Mouse (Mus musculus) liver, embryonic 18 days (tissue): ENCODE data around the gene Ppih. TPM values are rescaled to one million over a fixed set of nuclear protein-coding genes. Genes with fewer than 3 reads are reported as not detected.

Experiments
- polyA plus RNA-seq: library from polyadenylated mRNA; depleted of rRNA; stranded (reverse); fragments of >200 nt; gene quantifications from 2 replicates; pipeline ENCODE4 v1.2.3, GENCODE M21; 2012; rRNA removed

The Ppih gene
- polyA plus RNA-seq, result 26.1 and 27.3 TPM in 2 replicates

GRCm38 (mm10) chr4:119320131-119320830 is at the start of gene Ppih:
Ppih (minus strand) TSS chr4:119320546.

GRCm38 (mm10) chr4:119294415-119295133 is 25.8 kb downstream of the Ppih start, which contains the start of gene Ybx1:
Ybx1 (minus strand) TSS chr4:119294604.

GRCm38 (mm10) chr4:119255351-119255750 is 65.0 kb downstream of the Ppih start, which contains the start of gene Cldn19:
Cldn19 (plus strand) TSS chr4:119255414.

Other genes with a start within 250 kb of the Ppih start
- 53.7 and 73.6 TPM in 2 replicates for gene Slc2a1, start 211.8 kb downstream of the Ppih start, polyA plus RNA-seq
- 3.2 TPM in 2 replicates for gene Zfp691, start 146.4 kb downstream of the Ppih start, polyA plus RNA-seq
- 77.6 and 84.3 TPM in 2 replicates for gene Ermap, start 130.5 kb downstream of the Ppih start, polyA plus RNA-seq
- 27.3 and 28.9 TPM in 2 replicates for gene Svbp, start 125.2 kb downstream of the Ppih start, polyA plus RNA-seq
- 0.02 and 0.03 TPM in 2 replicates for gene Tmem269, start 102.3 kb downstream of the Ppih start, polyA plus RNA-seq
- 4.6 and 6.0 TPM in 2 replicates for gene AU022252, start 87.8 kb downstream of the Ppih start, polyA plus RNA-seq
- 17.8 and 19.8 TPM in 2 replicates for gene P3h1, start 87.6 kb downstream of the Ppih start, polyA plus RNA-seq
- under 0.01 TPM in 1 of 2 replicates, not detected in the other for gene Cldn19, start 65.1 kb downstream of the Ppih start, polyA plus RNA-seq
- 149 and 172 TPM in 2 replicates for gene Ybx1, start 25.9 kb downstream of the Ppih start, polyA plus RNA-seq
- 1.3 and 1.6 TPM in 2 replicates for gene Ccdc30, start 95.0 kb upstream of the Ppih start, polyA plus RNA-seq
- gene Ppcs, start 101.9 kb upstream of the Ppih start, polyA plus RNA-seq, result 12.4 and 13.9 TPM in 2 replicates
- 0.63 and 0.72 TPM in 2 replicates for gene Zmynd12, start 102.3 kb upstream of the Ppih start, polyA plus RNA-seq
- 0.01 and 0.02 TPM in 2 replicates for gene Rimkla, start 172.1 kb upstream of the Ppih start, polyA plus RNA-seq
- gene Foxj3, start 216.5 kb upstream of the Ppih start, polyA plus RNA-seq, result 4.6 and 5.7 TPM in 2 replicates
- 3.5 and 5.4 TPM in 2 replicates for gene Frg2f1, start 219.0 kb upstream of the Ppih start, polyA plus RNA-seq